Mouse (Mus musculus) ovary, postnatal 36 days (tissue): Measurements from ENCODE around the gene Ifitm10.
"Not testable (repeated sequence)": the region's sequence is repeated elsewhere in the genome, so short reads cannot be mapped to it uniquely, and the experiment has no call there.

Source experiments
- DNase-seq: peaks from one replicate; pipeline ENCODE4 v3.0.0; 2022; ENCODE audit warnings: low spot score, mixed read lengths

Gene Ifitm10

GRCm38 (mm10) chr7:142321637-142322306 is 51.8 kb downstream of the Ifitm10 start:
- DNase-seq: not testable (repeated sequence)

GRCm38 (mm10) chr7:142320906-142321305 is 52.6 kb downstream of the Ifitm10 start:
- no peak for DNase-seq

- DNase-seq: no peak
Observed at GRCm38 (mm10) chr7:142319124-142319523, 54.4 kb downstream of the Ifitm10 start.

GRCm38 (mm10) chr7:142317216-142317615 is 56.3 kb downstream of the Ifitm10 start:
- no peak for DNase-seq

GRCm38 (mm10) chr7:142316558-142316957 is 57.0 kb downstream of the Ifitm10 start:
- no peak for DNase-seq

- DNase-seq: no peak
Observed at GRCm38 (mm10) chr7:142314600-142315285, 58.8 kb downstream of the Ifitm10 start.

- not testable (repeated sequence) for DNase-seq
Observed at GRCm38 (mm10) chr7:142303929-142304328, 69.6 kb downstream of the Ifitm10 start.

GRCm38 (mm10) chr7:142303249-142303648 is 70.3 kb downstream of the Ifitm10 start, which contains the start of gene Krtap5-4:
Gene Krtap5-4, plus strand, starts transcription at chr7:142303549.
- DNase-seq: no peak

GRCm38 (mm10) chr7:142297018-142297417 is 76.5 kb downstream of the Ifitm10 start, which contains the start of gene Krtap5-1:
Gene Krtap5-1, minus strand, starts transcription at chr7:142297118.
- not testable (repeated sequence) for DNase-seq

- peak; percentile 35 for DNase-seq
Observed at GRCm38 (mm10) chr7:142296108-142296507, 77.4 kb downstream of the Ifitm10 start.

GRCm38 (mm10) chr7:142295418-142295817 is 78.1 kb downstream of the Ifitm10 start:
- DNase-seq: no peak

- peak; percentile 28 for DNase-seq
Observed at GRCm38 (mm10) chr7:142293851-142294250, 79.7 kb downstream of the Ifitm10 start.

- not testable (repeated sequence) for DNase-seq
Observed at GRCm38 (mm10) chr7:142285910-142286612, 87.5 kb downstream of the Ifitm10 start.

- DNase-seq: peak; percentile 52
Observed at GRCm38 (mm10) chr7:142285130-142285835, 88.3 kb downstream of the Ifitm10 start.

- DNase-seq: peak; percentile 90
Observed at GRCm38 (mm10) chr7:142284615-142285080, 88.9 kb downstream of the Ifitm10 start.

GRCm38 (mm10) chr7:142284023-142284591 is 89.4 kb downstream of the Ifitm10 start:
- peak; percentile 68 for DNase-seq

- peak; percentile 28 for DNase-seq
Observed at GRCm38 (mm10) chr7:142282847-142283246, 90.7 kb downstream of the Ifitm10 start.

GRCm38 (mm10) chr7:142279291-142279690 is 94.3 kb downstream of the Ifitm10 start:
- DNase-seq: not testable (repeated sequence)

GRCm38 (mm10) chr7:142278183-142278582 is 95.4 kb downstream of the Ifitm10 start:
- peak; percentile 68 for DNase-seq
